Mouse (Mus musculus) cerebellum, adult (tissue): ENCODE results near the gene Tnfsf10.

Experiments used
- ATAC-seq: cut with Nextera tagmentation; 2 replicates; pipeline ENCODE4 v1.9.2; 2017; ENCODE audit warnings: mild to moderate bottlenecking, moderate library complexity, mixed read lengths; ENCODE audit not compliant: insufficient number of reproducible peaks, low FRiP score, low TSS enrichment

Tnfsf10 gene

DNA sequence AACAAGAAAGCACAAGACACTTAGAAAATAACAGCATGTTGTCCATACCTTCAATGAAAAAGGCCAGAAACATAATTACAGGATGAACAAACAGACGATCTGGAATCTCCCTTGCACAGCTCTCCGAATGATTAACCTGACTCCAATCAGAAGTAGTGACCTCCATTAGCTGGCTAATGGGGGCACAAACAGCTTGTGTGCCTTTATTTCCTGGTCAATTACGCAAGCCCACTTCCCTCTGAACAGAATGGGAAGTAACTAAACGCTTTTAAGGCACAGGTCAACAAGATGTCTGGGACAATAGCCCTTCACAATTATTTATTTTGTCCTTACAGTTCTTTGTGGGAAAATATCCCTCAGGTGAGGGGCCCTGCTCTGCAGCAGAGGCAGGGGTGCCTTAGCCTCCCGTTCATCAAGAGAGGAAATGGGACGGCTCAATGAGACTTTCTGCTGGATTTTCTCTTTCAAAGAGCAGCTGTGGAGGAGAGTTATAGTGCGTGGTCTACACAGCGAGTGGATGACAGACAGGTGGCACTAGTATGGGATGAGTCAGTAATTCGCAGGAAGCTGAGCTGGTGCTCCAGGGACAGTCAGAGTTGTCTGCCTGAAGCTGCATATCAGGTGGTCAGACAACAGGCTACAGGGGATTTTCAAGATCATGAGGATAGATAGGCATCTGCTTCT is 14.3 kb upstream of the Tnfsf10 start:
- no peak for ATAC-seq

DNA sequence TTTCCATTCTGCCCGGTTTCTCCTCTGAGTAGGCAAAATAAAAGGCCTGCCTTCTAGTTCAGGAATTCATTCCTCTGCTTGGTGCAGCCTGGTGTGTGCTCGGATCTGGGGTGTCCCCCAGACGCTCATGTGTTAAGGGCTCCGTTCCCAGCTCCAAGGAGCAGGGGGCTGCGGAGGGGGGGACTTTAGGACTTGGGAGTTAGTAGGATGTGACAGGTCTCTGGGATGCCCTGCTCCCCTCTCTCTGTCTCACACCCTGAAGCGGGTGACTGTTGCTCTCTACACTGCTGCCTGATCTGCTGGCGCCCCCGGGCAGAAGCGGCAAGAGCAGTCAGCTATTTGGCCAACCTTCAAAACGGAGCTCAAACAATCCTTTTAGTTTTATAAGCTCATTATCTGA is 10.0 kb upstream of the Tnfsf10 start:
- no peak for ATAC-seq

DNA sequence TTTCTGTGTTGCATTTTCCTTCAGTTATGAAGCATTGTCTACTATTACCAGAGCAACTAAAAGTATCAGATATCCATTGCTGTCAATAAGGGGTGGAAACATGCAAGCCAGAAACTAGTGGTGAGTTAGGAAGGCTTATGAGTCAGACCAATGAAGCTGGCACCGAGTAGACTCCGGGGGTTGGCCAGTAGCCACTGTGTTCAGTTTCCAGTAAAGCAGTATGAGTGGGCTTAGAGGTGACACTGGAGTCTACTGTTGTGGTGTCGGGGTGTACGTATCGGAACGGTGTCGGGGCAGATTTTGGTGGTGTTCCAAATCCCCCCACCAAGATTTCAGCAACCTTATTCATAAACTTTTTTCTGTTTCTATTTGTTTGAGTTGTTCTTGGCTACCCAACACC is 5.9 kb upstream of the Tnfsf10 start:
- ATAC-seq, result no peak

DNA sequence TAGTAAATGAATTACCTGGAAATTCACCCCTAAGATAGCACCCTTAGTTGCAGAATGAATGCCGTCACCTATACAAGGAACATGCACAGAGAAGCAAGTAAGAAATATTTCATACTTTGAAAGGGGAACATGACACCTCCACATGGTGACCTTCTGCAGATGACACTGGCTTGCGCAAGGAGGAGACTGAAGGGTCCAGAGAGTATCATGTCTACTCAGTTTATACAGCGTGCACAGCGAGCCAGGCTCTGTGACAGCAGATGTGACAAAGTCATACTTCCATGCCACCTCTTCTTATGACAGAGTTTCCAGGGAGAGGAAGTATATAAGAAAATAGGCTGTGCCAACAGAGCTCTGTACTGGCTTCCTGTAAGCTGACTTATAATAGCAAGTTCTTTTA is 5.4 kb upstream of the Tnfsf10 start:
- no peak for ATAC-seq

DNA sequence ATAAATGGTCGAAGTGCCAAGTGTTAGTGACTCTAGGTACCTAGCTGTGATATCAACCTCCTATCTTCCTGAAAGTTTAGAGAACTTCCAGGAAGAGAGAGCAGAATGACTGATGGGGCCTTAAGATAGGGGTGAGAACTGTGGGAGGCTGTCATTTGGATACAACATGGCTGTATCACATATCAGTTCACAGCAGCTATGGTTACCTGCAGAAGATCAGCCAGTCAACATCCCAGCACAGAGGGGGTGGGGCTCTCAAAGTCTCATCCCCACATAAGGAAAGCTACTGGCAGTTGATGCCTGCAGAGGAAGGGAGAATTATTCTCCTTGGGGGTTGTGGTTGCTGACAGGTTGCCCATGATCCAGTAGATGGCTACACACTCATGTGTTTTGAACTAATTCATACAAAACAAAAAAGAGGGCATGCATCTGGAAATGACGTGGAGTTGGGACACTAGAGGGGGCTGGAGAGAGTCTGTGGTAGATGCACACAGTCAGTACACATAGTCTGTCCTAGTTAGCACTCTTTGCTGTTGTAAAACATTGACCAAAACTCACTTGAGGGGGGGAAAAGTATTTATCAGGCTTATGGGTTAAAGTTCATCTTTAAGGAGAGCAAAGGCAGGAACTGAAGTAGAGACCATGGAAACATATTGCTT is 2.2 kb upstream of the Tnfsf10 start:
- ATAC-seq, result no peak

DNA sequence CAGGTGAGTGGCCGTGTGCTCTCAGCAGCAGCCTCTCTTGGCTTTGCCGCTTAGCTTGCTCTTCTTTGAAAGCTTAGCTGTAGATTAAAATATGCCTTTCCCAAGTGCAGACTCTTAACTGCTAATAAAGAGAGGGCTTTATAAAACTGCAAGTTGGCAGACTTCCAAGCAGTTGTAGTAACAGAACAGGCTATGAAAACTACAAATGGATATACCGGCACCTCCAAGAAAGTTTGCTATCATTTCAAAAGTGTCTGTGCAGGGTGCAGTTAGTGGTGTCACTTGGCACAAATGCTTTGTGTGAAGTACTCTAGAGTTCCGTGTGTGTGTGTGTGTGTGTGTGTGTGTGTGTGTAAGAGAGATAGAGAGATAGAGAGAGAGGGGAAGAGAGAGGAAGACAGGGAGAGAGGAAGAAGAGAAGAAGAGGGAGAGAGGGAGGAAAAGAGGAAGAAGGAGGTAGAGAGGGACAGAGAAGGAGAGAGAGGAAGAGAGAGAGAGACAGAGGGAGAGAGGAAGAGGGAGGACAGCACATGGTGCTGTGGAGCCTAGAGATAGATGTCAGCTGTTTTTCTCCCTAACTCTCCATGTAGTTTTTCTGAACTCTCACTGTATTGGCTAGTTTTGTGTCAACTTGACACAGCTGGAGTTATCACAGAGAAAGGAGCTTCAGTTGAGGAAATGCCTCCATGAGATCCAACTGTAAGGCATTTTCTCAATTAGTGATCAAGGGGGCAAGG is 628 bp downstream of the Tnfsf10 start:
- no peak for ATAC-seq

DNA sequence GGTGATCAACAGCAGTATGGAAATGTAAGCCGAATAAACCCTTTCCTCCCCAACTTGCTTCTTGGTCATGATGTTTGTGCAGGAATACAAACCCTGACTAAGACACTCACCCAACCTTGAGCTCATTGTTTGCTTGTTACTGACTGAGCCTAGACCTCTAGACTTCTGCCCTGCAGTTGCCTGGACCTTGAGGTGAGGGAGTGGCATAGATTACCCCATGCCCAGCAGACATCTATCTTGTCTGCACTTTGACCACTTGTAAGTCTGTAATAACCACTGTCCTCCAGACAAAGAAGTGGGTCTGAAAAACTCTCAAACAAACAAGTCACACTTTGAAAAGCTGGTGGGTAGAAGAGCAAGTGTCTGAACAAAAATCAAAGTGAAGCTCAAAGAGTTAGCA is 2.8 kb downstream of the Tnfsf10 start:
- ATAC-seq, result no peak

DNA sequence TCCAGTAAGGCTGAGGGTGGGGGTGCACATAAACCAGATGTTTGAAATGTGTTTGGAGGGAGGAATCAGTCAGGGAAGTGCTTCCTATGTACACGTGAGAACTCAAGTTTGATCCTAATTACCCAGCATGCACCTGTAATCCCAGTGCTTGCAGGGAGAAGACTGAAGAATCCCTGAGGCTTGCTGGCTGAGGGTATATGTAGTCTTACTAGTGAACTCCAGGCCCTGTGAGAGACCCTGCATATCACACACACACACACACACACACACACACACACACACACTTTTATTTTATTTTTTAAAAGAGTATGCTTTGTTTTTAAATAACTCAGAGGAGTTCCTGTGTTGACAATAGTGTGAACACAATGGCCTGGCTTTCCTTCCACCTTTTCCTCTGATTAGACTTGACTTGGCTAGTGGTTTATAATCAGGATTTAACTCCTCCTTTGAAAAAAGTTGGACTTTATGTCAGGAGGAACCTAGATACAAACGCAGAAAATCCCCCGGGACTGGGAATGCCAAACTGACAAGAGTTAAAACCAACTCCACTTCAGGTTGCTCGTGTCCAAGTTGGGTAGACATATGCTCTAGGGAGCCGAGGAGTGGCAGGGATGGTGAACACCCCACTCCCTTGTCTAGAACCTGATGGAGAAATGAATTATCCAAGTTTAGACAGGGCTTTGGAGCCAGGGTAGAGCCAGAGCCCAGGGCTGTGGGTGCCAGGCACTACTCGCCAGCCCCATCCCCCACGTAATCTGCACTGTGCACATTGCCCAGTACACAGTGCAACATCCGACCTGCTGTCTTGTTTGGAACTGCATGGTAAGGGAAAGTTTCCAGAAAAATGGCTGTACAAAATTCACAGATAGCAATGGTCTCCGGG is 4.0 kb downstream of the Tnfsf10 start:
- ATAC-seq, result no peak

DNA sequence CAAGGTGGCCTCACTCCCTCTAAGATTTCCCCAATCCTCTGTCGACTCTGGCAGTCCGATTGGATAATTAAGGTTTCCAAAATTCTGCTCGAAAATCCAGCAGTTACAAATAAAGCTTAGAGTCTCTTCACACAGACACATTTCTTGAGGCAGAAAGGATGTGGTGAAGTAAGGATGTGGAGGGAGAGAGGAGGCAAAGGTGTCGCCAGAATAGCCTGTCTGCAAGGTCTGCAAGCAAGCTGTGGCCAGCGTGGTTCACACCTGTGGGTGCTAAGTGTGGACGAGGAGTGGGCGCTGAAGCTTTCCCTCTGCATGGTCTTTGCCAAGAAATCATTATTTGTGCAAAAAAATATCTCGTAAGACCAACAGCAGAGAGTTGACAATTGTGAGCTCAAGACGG is 5.8 kb downstream of the Tnfsf10 start:
- ATAC-seq, result no peak

DNA sequence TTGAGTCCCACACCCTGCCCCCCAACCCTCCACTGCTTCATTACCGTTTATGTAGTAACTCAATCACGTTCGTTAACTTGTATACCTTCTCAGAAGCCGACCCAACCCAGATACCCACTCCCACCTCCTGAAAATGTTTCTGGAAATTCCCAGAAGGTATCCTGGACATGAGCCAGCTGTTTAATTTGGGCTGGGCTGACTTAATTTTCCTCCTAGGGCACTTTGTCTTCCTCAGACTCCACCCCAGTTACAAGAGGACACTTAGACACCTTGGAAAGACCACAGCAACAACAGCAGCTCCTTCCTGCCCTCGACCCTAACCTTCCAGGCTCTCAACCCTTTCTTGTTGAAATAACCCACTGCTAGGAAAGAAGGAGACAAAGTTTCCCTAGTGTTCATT is 6.7 kb downstream of the Tnfsf10 start:
- ATAC-seq, result no peak

DNA sequence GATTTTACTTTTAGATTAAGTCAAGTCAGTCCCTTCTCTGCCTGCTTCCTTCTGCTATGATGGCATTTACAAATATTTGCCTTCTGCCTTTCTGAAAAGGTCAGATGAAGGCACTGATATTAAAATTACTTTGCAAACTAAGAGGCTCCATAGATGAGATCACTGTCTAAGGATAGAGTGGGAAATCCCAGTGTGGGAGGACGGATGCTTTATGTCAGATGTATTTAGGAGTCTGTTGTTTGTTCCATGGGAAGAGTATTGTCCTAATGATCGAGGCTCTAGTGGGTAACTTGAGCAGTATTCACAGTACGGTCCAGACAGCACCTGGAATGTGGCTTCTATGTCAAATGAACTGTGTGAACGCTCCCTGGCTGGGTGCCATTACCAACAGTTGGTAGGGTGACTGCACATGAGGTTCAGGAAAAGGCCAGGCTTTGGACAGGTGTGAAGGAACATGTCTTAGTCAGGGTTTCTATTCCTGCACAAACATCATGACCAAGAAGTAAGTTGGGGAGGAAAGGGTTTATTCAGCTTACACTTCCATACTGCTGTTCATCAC is 9.9 kb downstream of the Tnfsf10 start:
- ATAC-seq, result no peak

DNA sequence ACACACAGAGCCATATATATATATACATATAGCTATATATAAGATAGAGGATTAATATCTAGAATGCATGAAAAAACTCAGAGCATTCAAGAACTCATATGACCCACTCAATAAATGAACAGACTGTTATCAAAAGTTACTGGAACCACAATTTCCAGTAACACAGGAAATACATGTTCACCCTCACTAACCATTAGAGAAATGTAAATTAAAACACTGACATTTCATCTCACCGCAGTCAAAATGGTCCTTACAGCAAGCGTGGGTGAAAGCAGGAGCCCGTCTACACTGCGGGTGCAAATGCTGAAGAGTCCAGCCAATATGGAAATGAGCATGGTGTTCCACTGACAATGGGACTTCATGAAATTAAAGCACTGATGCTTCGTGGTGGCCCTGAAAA is 13.9 kb downstream of the Tnfsf10 start:
- no peak for ATAC-seq

DNA sequence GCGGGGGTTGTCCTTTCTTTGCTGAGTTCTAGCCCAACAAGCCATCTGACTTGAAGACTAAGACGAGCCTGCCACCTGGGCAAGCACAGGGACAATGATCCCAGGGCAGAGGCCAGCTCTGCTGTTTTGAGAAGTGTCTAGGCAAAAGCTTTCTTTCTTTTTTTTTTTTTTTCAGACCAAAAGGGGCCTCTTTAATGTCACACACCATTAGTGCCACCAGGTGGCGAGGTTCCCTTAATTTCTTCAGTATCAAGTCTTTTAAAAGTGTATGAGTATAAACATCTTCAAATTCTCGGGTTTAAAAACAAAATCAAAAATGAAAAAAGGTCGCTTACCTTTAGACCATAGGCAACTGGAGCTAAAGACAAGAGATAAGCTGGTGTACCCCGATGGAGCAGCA is 21.6 kb downstream of the Tnfsf10 start:
- no peak for ATAC-seq

DNA sequence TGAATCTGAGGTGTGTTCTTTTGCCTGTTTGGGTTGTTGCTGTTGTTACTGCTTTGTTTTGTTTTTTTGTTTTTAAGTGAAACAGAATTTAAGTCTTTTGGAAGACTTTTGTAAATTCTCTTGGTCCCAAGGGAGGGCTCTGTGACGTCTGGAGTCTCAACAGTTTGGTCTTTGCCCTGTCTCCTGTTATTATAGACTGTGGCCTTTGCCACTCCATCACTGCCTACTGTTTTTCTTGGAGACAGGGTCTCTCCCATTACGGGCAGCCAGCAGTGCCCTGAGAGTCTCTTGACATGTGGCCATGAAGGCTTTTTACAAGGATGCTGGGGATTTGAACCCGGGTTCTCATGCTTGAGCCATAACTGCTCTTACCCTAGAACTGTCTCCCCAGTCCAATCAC is 22.1 kb downstream of the Tnfsf10 start:
- no peak for ATAC-seq

DNA sequence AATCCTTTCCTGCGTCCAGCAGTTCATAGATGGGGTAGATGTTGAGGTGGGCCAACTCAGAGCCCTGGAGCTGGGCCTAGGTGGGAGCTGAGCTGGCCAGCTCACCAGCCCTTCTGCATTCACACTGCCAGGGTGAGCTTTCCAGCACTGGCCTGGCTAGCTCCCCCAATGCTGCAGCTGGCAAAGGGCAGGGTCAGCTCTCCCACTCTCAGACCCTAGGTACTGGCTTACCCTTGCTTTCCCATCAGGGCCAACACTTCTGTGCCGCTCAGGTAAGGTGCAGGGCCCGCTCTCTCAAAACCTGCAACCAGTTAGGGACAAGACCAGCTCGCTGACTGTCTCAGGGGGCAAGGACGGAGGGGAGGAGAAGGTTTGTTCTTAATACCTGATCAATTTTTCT is 23.9 kb downstream of the Tnfsf10 start:
- ATAC-seq, result no peak

DNA sequence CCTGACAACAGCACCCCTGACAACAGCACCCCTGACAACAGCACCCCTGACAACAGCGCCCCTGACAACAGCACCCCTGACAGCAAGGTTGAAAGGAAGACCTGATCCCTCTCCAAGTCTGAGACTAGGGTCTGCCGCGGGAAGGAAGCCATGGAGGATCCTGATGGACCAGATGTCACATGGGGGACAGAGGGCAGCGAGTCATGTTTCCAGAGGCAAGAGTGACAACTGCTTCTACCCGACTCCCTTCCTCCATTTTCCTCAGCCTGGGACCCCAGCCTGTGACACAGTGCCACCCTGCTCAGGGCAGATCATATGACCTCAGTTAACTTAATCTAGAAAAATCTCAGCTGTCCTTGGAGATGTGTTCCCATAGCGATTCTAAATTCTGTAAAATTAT is 25.6 kb downstream of the Tnfsf10 start:
- ATAC-seq, result no peak

DNA sequence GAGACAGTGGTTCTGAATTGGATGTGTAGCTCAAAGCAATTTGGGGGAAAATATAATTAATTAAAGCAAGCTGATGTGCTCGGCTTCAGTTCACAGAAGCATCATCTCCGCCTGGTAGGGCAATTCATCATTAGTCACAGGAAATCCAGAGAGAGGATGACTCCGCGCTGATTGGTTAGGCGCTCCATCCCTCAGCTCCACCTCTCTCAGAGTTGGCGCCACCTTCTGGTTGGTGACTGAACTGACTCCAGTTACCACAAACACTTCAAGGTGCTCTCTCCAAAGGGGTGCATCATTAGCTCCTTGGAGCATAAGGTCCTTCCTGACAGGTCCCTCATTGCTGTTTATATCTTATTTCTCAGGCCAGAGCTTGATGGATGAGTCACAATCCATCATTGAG is 28.7 kb downstream of the Tnfsf10 start:
- ATAC-seq, result no peak

DNA sequence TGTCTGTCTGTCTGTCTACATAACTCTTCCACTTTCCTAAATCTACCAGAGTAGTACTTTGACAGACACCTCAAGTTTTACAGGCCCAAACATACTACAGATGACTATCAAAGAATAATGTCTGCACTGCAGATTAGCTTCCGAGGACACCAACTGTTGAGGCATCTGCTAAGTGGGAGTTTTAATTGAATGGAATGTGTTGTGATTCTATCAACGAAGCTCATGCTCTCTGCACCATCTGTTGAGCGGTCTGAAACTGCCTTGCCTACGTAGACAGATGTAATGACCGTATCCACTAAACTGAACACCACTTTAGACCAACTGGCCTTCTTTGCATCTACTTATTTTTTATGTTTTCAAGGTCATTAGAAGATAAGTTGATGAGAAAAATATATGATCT is 31.6 kb downstream of the Tnfsf10 start:
- no peak for ATAC-seq

DNA sequence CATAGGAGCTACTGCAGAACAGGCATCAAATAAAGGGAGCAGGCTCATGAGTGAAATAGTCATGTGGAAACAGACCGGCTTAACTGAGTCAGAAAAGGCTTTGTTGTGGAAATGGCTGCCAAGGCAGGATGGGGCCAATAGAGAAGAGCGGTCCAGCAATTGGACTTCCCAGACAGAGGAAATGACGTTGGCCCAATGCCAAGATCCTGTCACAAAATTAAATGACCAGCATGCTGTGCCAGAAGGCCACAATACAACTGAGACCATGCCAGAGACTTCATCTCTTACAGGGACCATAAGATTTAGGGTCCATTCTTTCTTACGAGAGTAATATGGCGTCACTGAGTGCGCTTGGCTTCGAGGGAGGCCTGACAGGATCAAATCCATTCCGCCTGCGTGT is 34.3 kb downstream of the Tnfsf10 start:
- no peak for ATAC-seq

DNA sequence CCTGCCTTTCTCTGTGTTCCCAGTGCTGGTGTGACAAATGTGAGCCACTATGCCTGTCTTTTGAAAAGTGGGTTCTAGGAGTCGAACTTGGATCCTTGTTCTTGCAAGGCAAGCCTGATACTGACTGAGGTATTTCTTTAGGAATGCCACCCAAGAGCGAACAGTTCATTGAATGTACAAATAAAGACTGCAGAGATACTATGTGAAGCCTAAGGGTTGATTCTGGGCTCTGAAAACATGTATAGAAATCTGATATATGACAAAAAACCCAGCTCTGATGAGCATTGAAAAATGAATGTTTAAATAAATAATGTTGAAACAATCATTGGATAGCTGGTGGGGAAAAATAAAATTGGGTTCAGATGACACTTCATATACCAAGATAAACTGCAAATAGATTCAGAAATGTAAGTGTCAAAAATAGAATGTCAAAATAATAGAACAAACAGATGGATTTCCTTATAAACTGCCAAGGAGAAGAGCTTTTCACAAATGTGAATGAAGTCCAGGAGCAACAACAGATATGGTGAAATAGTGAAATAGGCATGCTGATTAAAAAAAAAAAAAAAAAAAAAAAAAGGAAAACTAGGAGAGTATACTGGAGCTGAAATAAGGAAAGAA is 42.4 kb downstream of the Tnfsf10 start:
- no peak for ATAC-seq
